Mouse (Mus musculus) heart, embryonic 13.5 days (tissue): ENCODE measurements around the gene Etv6. TPM values are rescaled to one million over a fixed set of nuclear protein-coding genes. Genes with fewer than 3 reads are reported as not detected.

Experiments
- ATAC-seq: fragments of 200-750 bp; cut with Nextera tagmentation; 2 replicates; pipeline ENCODE4 v1.8.0; 2017; ENCODE audit warnings: moderate TSS enrichment; ENCODE audit not compliant: insufficient number of reproducible peaks, low FRiP score, low TSS enrichment; ENCODE audit errors: extremely low read depth
- H3K27ac ChIP-seq: fragments of 300-500 bp; sonication (generic); replicated peaks from 2 replicates; pipeline ENCODE4 v1.5.1; 2015; ENCODE audit warnings: moderate library complexity, mild to moderate bottlenecking, inconsistent platforms
- H3K27me3 ChIP-seq: fragments of 300-500 bp; sonication (generic); replicated peaks from 2 replicates; pipeline ENCODE4 v1.6.1; 2015; ENCODE audit warnings: mild to moderate bottlenecking, inconsistent platforms
- H3K36me3 ChIP-seq: fragments of 300-500 bp; sonication (generic); 2 replicates; pipeline ENCODE4 v1.6.1; 2015; ENCODE audit warnings: mild to moderate bottlenecking, inconsistent platforms
- H3K4me1 ChIP-seq: fragments of 300-500 bp; sonication (generic); 2 replicates; pipeline ENCODE4 v1.6.1; 2015; ENCODE audit warnings: inconsistent platforms
- H3K4me2 ChIP-seq: fragments of 300-500 bp; sonication (generic); 2 replicates; pipeline ENCODE4 v1.6.1; 2015; ENCODE audit warnings: inconsistent platforms, mild to moderate bottlenecking, moderate library complexity
- H3K4me3 ChIP-seq: fragments of 300-500 bp; sonication (generic); 2 replicates; pipeline ENCODE4 v1.5.1; 2015; ENCODE audit warnings: moderate library complexity, mild to moderate bottlenecking, inconsistent platforms
- H3K9ac ChIP-seq: fragments of 300-500 bp; sonication (generic); 2 replicates; pipeline ENCODE4 v1.6.1; 2015; ENCODE audit warnings: inconsistent platforms, mild to moderate bottlenecking, moderate library complexity
- H3K9me3 ChIP-seq: fragments of 300-500 bp; sonication (generic); 2 replicates; pipeline ENCODE4 v1.6.1; 2016; ENCODE audit warnings: inconsistent platforms
- WGBS: fragments of 180-500 bp; shearing (Covaris S2); methylation state at CpG from one replicate; pipeline ENCODE4 v1.1.7; 2015; ENCODE audit warnings: mixed read lengths; 5-methylcytosine and 5-hydroxymethylcytosine counted together
- polyA plus RNA-seq: library from polyadenylated mRNA; unstranded; fragments of >200 nt; fragmentation: Nextera tagmentation; extraction: Ambion mirVana; gene quantifications from 2 replicates; pipeline ENCODE4 v1.2.1, GENCODE M21; 2015

Etv6 gene
- polyA plus RNA-seq, 1 experiment from 2014 or later = 12.8 TPM

- no peak for ATAC-seq
- 71% methylated on average over 13 of the region's 13 CpGs for WGBS
- H3K4me2 ChIP-seq = no peak overlapping the region
These were observed 262.6 kb downstream of the Etv6 start for GRCm38 (mm10) chr6:134297884-134298619.

GRCm38 (mm10) chr6:134301951-134302350 lies 266.5 kb downstream of the Etv6 start:
- 86% methylated on average over 1 of the region's 1 CpGs for WGBS
- no peaks in the 10 kb centered on the region for H3K36me3 ChIP-seq
- no peaks in the 10 kb centered on the region for H3K4me1 ChIP-seq
- no peak for ATAC-seq
- no peak overlapping the region for H3K4me3 ChIP-seq
- H3K9me3 ChIP-seq = no peaks in the 10 kb centered on the region
- H3K9ac ChIP-seq = no peak overlapping the region
- H3K27ac ChIP-seq = no peak overlapping the region
- no peak overlapping the region for H3K4me2 ChIP-seq
- H3K27me3 ChIP-seq = no peaks in the 10 kb centered on the region

More at GRCm38 (mm10) chr6:134297884-134298619, 262.6 kb downstream of the Etv6 start:
- Histone ChIP-seq H3K4me3 (no peak overlapping the region), H3K27me3 (no peaks in the 10 kb centered on the region), H3K36me3 (no peaks in the 10 kb centered on the region), H3K27ac (no peak overlapping the region), H3K4me1 (peaks cover 9% of the 10 kb centered on the region), H3K9ac (no peak overlapping the region), H3K9me3 (no peaks in the 10 kb centered on the region)

- no peak overlapping the region for H3K27ac ChIP-seq
- no peaks in the 10 kb centered on the region for H3K4me1 ChIP-seq
- H3K4me3 ChIP-seq = no peak overlapping the region
- no peak overlapping the region for H3K9ac ChIP-seq
- ATAC-seq = no peak
- no peaks in the 10 kb centered on the region for H3K36me3 ChIP-seq
- H3K4me2 ChIP-seq = no peak overlapping the region
- no peaks in the 10 kb centered on the region for H3K9me3 ChIP-seq
- no peaks in the 10 kb centered on the region for H3K27me3 ChIP-seq
- WGBS = 79% methylated on average over 4 of the region's 4 CpGs
These were observed 275.8 kb downstream of the Etv6 start for GRCm38 (mm10) chr6:134311346-134311745.

DNA sequence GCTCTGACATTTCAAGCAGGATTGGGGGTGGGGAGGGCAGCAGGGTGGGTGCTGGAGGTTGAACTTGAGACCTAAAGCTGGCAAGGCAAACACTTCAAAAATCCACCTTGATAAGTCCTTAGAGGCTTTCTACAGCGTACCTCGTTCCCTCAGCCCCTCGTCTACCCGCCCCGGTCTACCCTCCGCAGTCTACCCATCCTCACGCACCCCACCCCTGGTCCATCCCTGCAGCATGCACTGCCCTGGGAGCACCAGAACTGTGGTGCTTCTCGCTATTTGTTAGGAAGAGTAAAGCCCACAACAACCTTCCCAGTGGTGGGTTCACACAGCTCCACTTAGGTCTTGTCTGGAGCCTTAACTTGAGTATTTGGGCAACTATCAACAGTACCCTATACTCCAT lies 277.1 kb downstream of the Etv6 start:
- ATAC-seq = no peak
- no peaks in the 10 kb centered on the region for H3K9me3 ChIP-seq

GRCm38 (mm10) chr6:134317371-134317770 lies 281.9 kb downstream of the Etv6 start:
- H3K9ac ChIP-seq = no peak overlapping the region
- no peaks in the 10 kb centered on the region for H3K27me3 ChIP-seq
- no peaks in the 10 kb centered on the region for H3K9me3 ChIP-seq
- 84% methylated on average over 13 of the region's 13 CpGs for WGBS
- H3K36me3 ChIP-seq = no peaks in the 10 kb centered on the region
- no peak overlapping the region for H3K4me3 ChIP-seq
- H3K27ac ChIP-seq = no peak overlapping the region
- H3K4me1 ChIP-seq = no peaks in the 10 kb centered on the region
- no peak for ATAC-seq
- H3K4me2 ChIP-seq = no peak overlapping the region

More for the DNA sequence above, 277.1 kb downstream of the Etv6 start:
- Histone ChIP-seq H3K4me2 (no peak overlapping the region), H3K9ac (no peak overlapping the region), H3K27ac (no peak overlapping the region), H3K4me1 (no peaks in the 10 kb centered on the region), H3K4me3 (no peak overlapping the region), H3K27me3 (no peaks in the 10 kb centered on the region), H3K36me3 (no peaks in the 10 kb centered on the region)
- 85% methylated on average over 8 of the region's 8 CpGs for WGBS

Other genes starting within 250 kb of the Etv6 start
- gene Kap, start 181.9 kb upstream of the Etv6 start, polyA plus RNA-seq = not detected in 2 replicates